Mouse (Mus musculus): ENCODE results near the gene Psmd2. TPM values are rescaled to one million over a fixed set of nuclear protein-coding genes. Genes with fewer than 3 reads are reported as not detected.
"Not testable (repeated sequence)": the region's sequence is repeated elsewhere in the genome, so short reads cannot be mapped to it uniquely, and the experiment has no call there.

Psmd2 gene
- polyA plus RNA-seq, 1 experiment from 2014 or later = 527 TPM

- H3K4me3 ChIP-seq = peak overlapping the region; percentile 76; the same call in 1 of the 2 replicates
- WGBS = 61% methylated on average over 11 of the region's 11 CpGs
- H3K27me3 ChIP-seq (ENCODE audit: low read depth, poor library complexity, severe bottlenecking) = peaks cover 32% of the 10 kb centered on the region
- peaks cover 18% of the 10 kb centered on the region for H3K4me1 ChIP-seq
- 0 out of 2 replicates have a peak, but pooled peaks cover 6% of the 10 kb centered on the region for H3K36me3 ChIP-seq
- H3K9me3 ChIP-seq (replicated peaks) = no peaks in the 10 kb centered on the region
- no peak for DNase-seq (ENCODE audit: low spot score)
- no peak overlapping the region for H3K27ac ChIP-seq (replicated peaks)
These were observed 22.5 kb upstream of the Psmd2 start for GRCm38 (mm10) chr16:20628871-20629391.

GRCm38 (mm10) chr16:20629731-20630634, 21.5 kb upstream of the Psmd2 start, which contains the start of gene Ece2:
Ece2 (plus strand) TSS chr16:20629828.
- Histone ChIP-seq H3K4me3 (peak within 1 kb of the TSS; percentile 76), H3K36me3 (0 out of 2 replicates have a peak, but pooled peaks cover 6% of the 10 kb centered on the region), H3K27me3 (ENCODE audit: low read depth, poor library complexity, severe bottlenecking) (peaks cover 32% of the 10 kb centered on the region), H3K4me1 (peaks cover 18% of the 10 kb centered on the region), H3K9me3 (replicated peaks) (no peaks in the 10 kb centered on the region), H3K27ac (replicated peaks) (peak within 1 kb of the TSS; percentile 87)
- peak; percentile 58 for DNase-seq (ENCODE audit: low spot score)
- WGBS = 8% methylated on average over 54 of the region's 54 CpGs

- no peak for DNase-seq (ENCODE audit: low spot score)
- Histone ChIP-seq H3K36me3 (0 out of 2 replicates have a peak, but pooled peaks cover 4% of the 10 kb centered on the region), H3K27ac (replicated peaks) (no peak overlapping the region), H3K4me3 (no peak overlapping the region), H3K9me3 (replicated peaks) (no peaks in the 10 kb centered on the region), H3K27me3 (ENCODE audit: low read depth, poor library complexity, severe bottlenecking) (no peaks in the 10 kb centered on the region), H3K4me1 (0 out of 2 replicates have a peak, but pooled peaks cover 3% of the 10 kb centered on the region)
- WGBS = 86% methylated on average over 8 of the region's 8 CpGs
These were observed 14.0 kb upstream of the Psmd2 start for GRCm38 (mm10) chr16:20637410-20637809.

- WGBS = 83% methylated on average over 8 of the region's 8 CpGs
- Histone ChIP-seq H3K4me3 (no peak overlapping the region), H3K36me3 (no peaks in the 10 kb centered on the region), H3K27ac (replicated peaks) (no peak overlapping the region), H3K27me3 (ENCODE audit: low read depth, poor library complexity, severe bottlenecking) (no peaks in the 10 kb centered on the region), H3K9me3 (replicated peaks) (no peaks in the 10 kb centered on the region), H3K4me1 (0 out of 2 replicates have a peak, but pooled peaks cover 3% of the 10 kb centered on the region)
- no peak for DNase-seq (ENCODE audit: low spot score)
These were observed 13.1 kb upstream of the Psmd2 start for GRCm38 (mm10) chr16:20638367-20638766.

DNA sequence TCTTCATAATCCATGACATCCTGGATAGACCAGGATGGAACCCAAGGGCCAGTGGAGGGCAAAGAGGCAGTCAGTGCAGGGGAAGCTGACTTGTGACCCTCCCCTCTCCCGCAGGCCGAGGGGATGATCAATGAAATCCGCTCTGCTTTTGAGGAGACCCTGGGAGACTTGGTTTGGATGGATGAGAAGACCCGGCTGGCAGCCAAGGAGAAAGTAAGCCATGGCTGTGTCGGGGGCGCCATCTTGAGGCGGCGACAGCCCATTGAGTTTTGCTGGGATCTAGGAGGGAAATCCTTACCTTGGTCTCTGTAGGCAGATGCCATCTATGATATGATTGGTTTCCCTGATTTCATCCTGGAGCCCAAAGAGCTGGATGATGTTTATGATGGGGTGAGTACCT, 9.3 kb upstream of the Psmd2 start:
- Histone ChIP-seq H3K27ac (replicated peaks) (no peak overlapping the region), H3K4me3 (no peak overlapping the region), H3K27me3 (ENCODE audit: low read depth, poor library complexity, severe bottlenecking) (no peaks in the 10 kb centered on the region), H3K9me3 (replicated peaks) (no peaks in the 10 kb centered on the region), H3K36me3 (no peaks in the 10 kb centered on the region), H3K4me1 (0 out of 2 replicates have a peak, but pooled peaks cover 3% of the 10 kb centered on the region)
- DNase-seq (ENCODE audit: low spot score) = peak; percentile 73
- 6% methylated on average over 8 of the region's 8 CpGs for WGBS

DNA sequence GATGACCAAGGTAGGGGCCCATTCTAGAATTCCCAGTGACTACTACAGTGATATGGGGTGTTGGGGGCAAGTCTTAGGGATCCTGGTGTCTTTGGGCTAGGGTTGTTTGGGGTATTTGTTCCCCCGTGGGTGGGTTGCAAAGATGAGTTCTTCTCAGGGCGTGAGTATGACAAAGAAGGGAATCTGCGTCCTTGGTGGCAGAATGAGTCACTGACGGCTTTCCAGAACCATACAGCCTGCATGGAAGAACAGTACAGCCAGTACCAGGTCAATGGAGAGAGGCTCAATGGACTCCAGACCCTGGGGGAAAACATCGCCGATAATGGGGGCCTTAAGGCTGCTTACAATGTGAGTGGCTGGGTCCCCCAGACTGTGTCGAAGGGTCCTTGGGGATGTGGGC, 7.5 kb upstream of the Psmd2 start:
- Histone ChIP-seq H3K4me1 (0 out of 2 replicates have a peak, but pooled peaks cover 3% of the 10 kb centered on the region), H3K27ac (replicated peaks) (no peak overlapping the region), H3K36me3 (no peaks in the 10 kb centered on the region), H3K4me3 (no peak overlapping the region), H3K9me3 (replicated peaks) (no peaks in the 10 kb centered on the region), H3K27me3 (ENCODE audit: low read depth, poor library complexity, severe bottlenecking) (no peaks in the 10 kb centered on the region)
- WGBS = 90% methylated on average over 7 of the region's 7 CpGs
- DNase-seq (ENCODE audit: low spot score) = no peak

- DNase-seq (ENCODE audit: low spot score) = no peak
- H3K4me1 ChIP-seq = peaks cover 17% of the 10 kb centered on the region
- WGBS = 10% methylated on average over 12 of the region's 12 CpGs
These were observed 477 bp downstream of the Psmd2 start for GRCm38 (mm10) chr16:20651947-20652310.

GRCm38 (mm10) chr16:20653315-20653714, 1.9 kb downstream of the Psmd2 start:
- H3K9me3 ChIP-seq (replicated peaks) = no peaks in the 10 kb centered on the region
- no peaks in the 10 kb centered on the region for H3K27me3 ChIP-seq (ENCODE audit: low read depth, poor library complexity, severe bottlenecking)
- peaks cover 17% of the 10 kb centered on the region for H3K4me1 ChIP-seq
- no peak for DNase-seq (ENCODE audit: low spot score)
- H3K36me3 ChIP-seq = peaks cover 52% of the 10 kb centered on the region
- H3K27ac ChIP-seq (replicated peaks) = no peak overlapping the region
- H3K4me3 ChIP-seq = 0 out of 2 replicates have a peak overlapping the region, but pooled peaks have one; percentile 95
- WGBS = 66% methylated on average over 2 of the region's 2 CpGs

More at GRCm38 (mm10) chr16:20651947-20652310, 477 bp downstream of the Psmd2 start:
- H3K27ac ChIP-seq (replicated peaks) = peak overlapping the region; percentile 90
- no peaks in the 10 kb centered on the region for H3K27me3 ChIP-seq (ENCODE audit: low read depth, poor library complexity, severe bottlenecking)
- peaks cover 38% of the 10 kb centered on the region for H3K36me3 ChIP-seq
- peak overlapping the region; percentile 95 for H3K4me3 ChIP-seq
- no peaks in the 10 kb centered on the region for H3K9me3 ChIP-seq (replicated peaks)

GRCm38 (mm10) chr16:20657661-20658060, 6.2 kb downstream of the Psmd2 start:
- WGBS = 90% methylated on average over 4 of the region's 4 CpGs
- DNase-seq (ENCODE audit: low spot score) = no peak
- Histone ChIP-seq H3K27me3 (ENCODE audit: low read depth, poor library complexity, severe bottlenecking) (no peaks in the 10 kb centered on the region), H3K36me3 (peaks cover 95% of the 10 kb centered on the region), H3K4me1 (peaks cover 6% of the 10 kb centered on the region), H3K27ac (replicated peaks) (no peak overlapping the region), H3K4me3 (no peak overlapping the region), H3K9me3 (replicated peaks) (no peaks in the 10 kb centered on the region)

GRCm38 (mm10) chr16:20668013-20668412, 16.6 kb downstream of the Psmd2 start, which contains the start of gene Eif4g1:
Eif4g1 (plus strand) TSS chr16:20668313.
- H3K4me3 ChIP-seq; H3K4me1 ChIP-seq; H3K27me3 ChIP-seq (ENCODE audit: low read depth, poor library complexity, severe bottlenecking); DNase-seq (ENCODE audit: low spot score); H3K27ac ChIP-seq (replicated peaks); H3K9me3 ChIP-seq (replicated peaks): not testable (repeated sequence)
- 87% methylated on average over 5 of the region's 6 CpGs for WGBS
- H3K36me3 ChIP-seq = peaks cover 31% of the 10 kb centered on the region

DNA sequence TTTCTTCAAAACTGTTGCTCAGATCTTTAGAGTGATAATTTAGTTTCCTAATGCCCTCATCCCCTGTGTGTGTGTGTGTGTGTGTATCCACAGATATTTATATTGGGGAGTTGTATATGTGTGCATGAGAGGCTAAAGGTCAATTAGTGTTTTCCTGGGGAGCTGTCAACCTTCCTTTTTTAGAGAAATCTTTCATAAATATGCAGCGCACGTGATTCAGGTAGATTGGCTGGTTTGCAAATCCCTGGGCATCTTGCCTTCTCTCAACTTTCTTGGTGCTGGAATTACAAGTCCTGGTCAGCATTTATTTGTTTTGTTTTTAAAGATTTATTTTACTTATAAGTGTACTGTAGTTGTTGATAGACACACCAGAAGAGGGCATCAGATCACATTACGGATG, 18.8 kb downstream of the Psmd2 start:
- Histone ChIP-seq H3K4me1 (peaks cover 29% of the 10 kb centered on the region), H3K4me3 (no peak overlapping the region), H3K27ac (replicated peaks) (no peak overlapping the region), H3K36me3 (peaks cover 23% of the 10 kb centered on the region), H3K27me3 (ENCODE audit: low read depth, poor library complexity, severe bottlenecking) (no peaks in the 10 kb centered on the region), H3K9me3 (replicated peaks) (no peaks in the 10 kb centered on the region)
- WGBS = 93% methylated on average over 3 of the region's 3 CpGs
- no peak for DNase-seq (ENCODE audit: low spot score)

GRCm38 (mm10) chr16:20671886-20672285, 20.4 kb downstream of the Psmd2 start:
- Histone ChIP-seq H3K4me3 (peak overlapping the region; percentile 99), H3K27me3 (ENCODE audit: low read depth, poor library complexity, severe bottlenecking) (no peaks in the 10 kb centered on the region), H3K9me3 (replicated peaks) (no peaks in the 10 kb centered on the region), H3K27ac (replicated peaks) (peak overlapping the region; percentile 97; the same call in 1 of the 2 replicates), H3K36me3 (peaks cover 31% of the 10 kb centered on the region), H3K4me1 (peaks cover 29% of the 10 kb centered on the region)
- WGBS = 29% methylated on average over 6 of the region's 6 CpGs
- DNase-seq (ENCODE audit: low spot score) = no peak

DNA sequence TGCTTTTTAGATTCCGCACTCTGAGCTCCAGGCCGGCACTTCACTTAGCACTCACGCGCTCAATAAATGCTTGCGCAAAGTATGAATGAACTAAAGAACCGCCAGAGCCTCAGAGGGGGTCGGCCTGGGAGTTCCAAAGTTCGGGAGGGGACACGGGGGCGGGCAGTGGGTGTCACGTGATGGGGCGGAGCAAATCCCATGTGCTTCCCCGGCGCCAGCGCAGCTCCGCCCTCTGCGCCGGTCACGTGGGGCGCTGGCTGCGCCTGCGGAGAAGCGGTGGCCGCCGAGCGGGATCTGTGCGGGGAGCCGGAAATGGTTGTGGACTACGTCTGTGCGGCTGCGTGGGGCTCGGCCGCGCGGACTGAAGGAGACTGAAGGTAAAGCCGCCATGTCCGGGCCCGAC, 21.0 kb downstream of the Psmd2 start:
- peak overlapping the region; percentile 99 for H3K4me3 ChIP-seq
- H3K9me3 ChIP-seq (replicated peaks) = no peaks in the 10 kb centered on the region
- DNase-seq (ENCODE audit: low spot score) = peak; percentile 97
- H3K27ac ChIP-seq (replicated peaks) = peak overlapping the region; percentile 97
- peaks cover 29% of the 10 kb centered on the region for H3K4me1 ChIP-seq
- no peaks in the 10 kb centered on the region for H3K27me3 ChIP-seq (ENCODE audit: low read depth, poor library complexity, severe bottlenecking)
- H3K36me3 ChIP-seq = peaks cover 37% of the 10 kb centered on the region
- under 1% methylated on average over 38 of the region's 38 CpGs for WGBS
